Mouse (Mus musculus): ENCODE results near the gene Chtf18. TPM values are rescaled to one million over a fixed set of nuclear protein-coding genes. Genes with fewer than 3 reads are reported as not detected.

The Chtf18 gene
- polyA plus RNA-seq, 1 experiment: 18.4 TPM

DNA sequence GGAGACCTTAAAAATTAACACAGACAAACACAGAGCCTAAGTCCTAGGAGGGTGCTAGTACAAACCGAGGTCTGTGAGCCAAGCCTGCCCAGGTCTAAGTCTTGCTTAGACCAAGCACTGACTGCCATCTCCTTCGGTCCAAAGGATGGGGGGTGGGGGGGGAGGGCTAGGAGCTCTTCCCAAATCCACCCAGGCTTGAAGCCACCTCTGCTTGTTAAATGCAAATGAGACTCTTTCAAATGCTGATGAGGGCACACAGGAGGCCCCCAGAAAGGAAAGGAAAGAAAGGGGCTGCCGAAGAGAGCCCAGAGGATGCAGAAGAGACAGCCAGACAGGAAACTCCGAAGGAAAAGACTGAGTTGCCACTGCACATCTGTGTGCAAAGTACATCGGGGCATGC is 47.4 kb downstream of the Chtf18 start:
- no peak for DNase-seq (ENCODE audit: low read depth, low spot score)
- WGBS: 23% methylated on average over 5 of the region's 5 CpGs

DNA sequence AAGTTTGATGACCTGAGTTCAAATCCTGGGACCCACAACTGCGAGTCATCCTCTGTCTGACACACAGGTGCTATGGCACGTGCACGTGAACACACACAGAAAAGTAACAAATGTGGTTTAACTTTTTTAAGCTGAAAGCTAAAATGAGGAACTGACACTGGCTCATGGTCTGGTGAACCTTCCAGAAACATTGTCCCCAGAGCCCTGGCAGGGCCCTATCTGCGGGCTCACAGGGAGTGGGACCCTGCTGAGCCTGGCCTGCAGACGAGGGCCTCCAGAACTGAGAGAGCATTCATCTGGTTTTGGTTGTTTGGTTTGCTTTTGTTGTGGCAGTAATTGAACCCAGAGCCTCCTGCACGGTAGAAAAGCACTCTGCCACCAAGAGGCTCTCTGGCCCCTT is 49.2 kb downstream of the Chtf18 start:
- no peak for DNase-seq (ENCODE audit: low read depth, low spot score)
- 65% methylated on average over 6 of the region's 6 CpGs for WGBS

DNA sequence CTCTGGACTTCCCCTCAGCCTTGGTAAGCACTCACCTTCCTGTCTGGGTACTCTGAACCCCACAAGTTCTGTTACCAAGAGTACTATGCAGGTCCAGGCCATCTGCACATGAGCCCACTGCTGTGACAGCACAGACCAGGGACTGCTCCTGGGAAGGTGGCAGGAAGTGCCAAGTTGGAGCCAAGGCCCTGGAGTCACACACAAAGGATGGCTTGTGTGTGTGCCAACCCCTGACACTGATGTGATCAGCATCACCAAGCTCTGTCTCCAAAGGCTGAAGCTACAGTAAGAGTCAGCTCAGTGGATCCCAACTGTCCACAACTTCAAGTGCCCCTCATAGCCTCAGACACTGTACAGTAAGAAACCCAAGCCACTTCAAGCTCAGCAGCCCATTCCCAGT is 54.2 kb downstream of the Chtf18 start:
- no peak for DNase-seq (ENCODE audit: low read depth, low spot score)

Other genes starting within 250 kb of the Chtf18 start
- 0.48 and 0.71 TPM in 2 replicates for gene Sstr5, start 230.1 kb downstream of the Chtf18 start, polyA plus RNA-seq (2012; rRNA removed)
- 0.36 and 0.58 TPM in 2 replicates for gene Sox8, start 156.7 kb downstream of the Chtf18 start, polyA plus RNA-seq (2012; rRNA removed)
- 14.0 and 14.2 TPM in 2 replicates for gene Lmf1, start 148.3 kb downstream of the Chtf18 start, polyA plus RNA-seq (2012; rRNA removed)
- gene Gng13, start 10.2 kb downstream of the Chtf18 start, polyA plus RNA-seq (2012; rRNA removed): 0.23 and 0.37 TPM in 2 replicates
- gene Rpusd1, start 251 bp upstream of the Chtf18 start, polyA plus RNA-seq (2012; rRNA removed): 22.1 and 22.9 TPM in 2 replicates
- 0.24 and 0.26 TPM in 2 replicates for gene Mslnl, start 8.6 kb upstream of the Chtf18 start, polyA plus RNA-seq (2012; rRNA removed)
- 4.8 and 8.4 TPM in 2 replicates for gene Msln, start 27.0 kb upstream of the Chtf18 start, polyA plus RNA-seq (2012; rRNA removed)
- gene Narfl, start 46.4 kb upstream of the Chtf18 start, polyA plus RNA-seq (2012; rRNA removed): 19.6 and 30.2 TPM in 2 replicates
- gene Haghl, start 58.3 kb upstream of the Chtf18 start, polyA plus RNA-seq (2012; rRNA removed): 24.0 and 26.6 TPM in 2 replicates
- gene Ccdc78, start 59.2 kb upstream of the Chtf18 start, polyA plus RNA-seq (2012; rRNA removed): 0.04 TPM in 1 of 2 replicates, not detected in the other
- 91.8 and 108 TPM in 2 replicates for gene Fam173a, start 65.5 kb upstream of the Chtf18 start, polyA plus RNA-seq (2012; rRNA removed)
- 1.3 TPM in 1 of 2 replicates, not detected in the other for gene AC134908.4, start 68.2 kb upstream of the Chtf18 start, polyA plus RNA-seq (2012; rRNA removed)
- gene Metrn, start 69.7 kb upstream of the Chtf18 start, polyA plus RNA-seq (2012; rRNA removed): 20.9 and 26.5 TPM in 2 replicates
- 1.6 and 2.1 TPM in 2 replicates for gene Fbxl16, start 81.7 kb upstream of the Chtf18 start, polyA plus RNA-seq (2012; rRNA removed)
- 30.4 and 39.6 TPM in 2 replicates for gene Wdr24, start 96.2 kb upstream of the Chtf18 start, polyA plus RNA-seq (2012; rRNA removed)
- 48.8 and 54.5 TPM in 2 replicates for gene Jmjd8, start 101.4 kb upstream of the Chtf18 start, polyA plus RNA-seq (2012; rRNA removed)
- 155 and 157 TPM in 2 replicates for gene Stub1, start 106.0 kb upstream of the Chtf18 start, polyA plus RNA-seq (2012; rRNA removed)
- 4.1 and 4.6 TPM in 2 replicates for gene Rhbdl1, start 109.9 kb upstream of the Chtf18 start, polyA plus RNA-seq (2012; rRNA removed)
- 22.2 and 32.3 TPM in 2 replicates for gene Gm20683, start 114.3 kb upstream of the Chtf18 start, polyA plus RNA-seq (2012; rRNA removed)
- 59.9 and 83.1 TPM in 2 replicates for gene Rhot2, start 117.4 kb upstream of the Chtf18 start, polyA plus RNA-seq (2012; rRNA removed)
- 18.6 and 19.8 TPM in 2 replicates for gene Wdr90, start 134.1 kb upstream of the Chtf18 start, polyA plus RNA-seq (2012; rRNA removed)
- 39.8 and 49.0 TPM in 2 replicates for gene Mcrip2, start 141.3 kb upstream of the Chtf18 start, polyA plus RNA-seq (2012; rRNA removed)
- gene Mettl26, start 147.7 kb upstream of the Chtf18 start, polyA plus RNA-seq (2012; rRNA removed): 78.7 and 115 TPM in 2 replicates
- 0.78 and 1.0 TPM in 2 replicates for gene Wfikkn1, start 153.4 kb upstream of the Chtf18 start, polyA plus RNA-seq (2012; rRNA removed)
- gene Rab40c, start 192.3 kb upstream of the Chtf18 start, polyA plus RNA-seq (2012; rRNA removed): 38.0 and 40.7 TPM in 2 replicates
- 73.7 and 90.3 TPM in 2 replicates for gene Pigq, start 217.5 kb upstream of the Chtf18 start, polyA plus RNA-seq (2012; rRNA removed)
- not detected in 2 replicates for gene Nhlrc4, start 217.5 kb upstream of the Chtf18 start, polyA plus RNA-seq (2012; rRNA removed)
- not detected in 2 replicates for gene A930017K11Rik, start 225.1 kb upstream of the Chtf18 start, polyA plus RNA-seq (2012; rRNA removed)

Data from large intestine, adult 2 months (tissue).